Mouse (Mus musculus): ENCODE data around the gene Sirt4.
"Not testable (repeated sequence)": the region's sequence is repeated elsewhere in the genome, so short reads cannot be mapped to it uniquely, and the experiment has no call there.

The Sirt4 gene

GRCm38 (mm10) chr5:115475337-115476106 lies 9.0 kb downstream of the Sirt4 start:
- no peak for DNase-seq (ENCODE audit: extremely low read depth, insufficient read length, low spot score)

- DNase-seq (ENCODE audit: extremely low read depth, insufficient read length, low spot score), result no peak
These were observed 10.2 kb downstream of the Sirt4 start for GRCm38 (mm10) chr5:115474174-115474828.

- DNase-seq (ENCODE audit: extremely low read depth, insufficient read length, low spot score), result no peak
These were observed 11.3 kb downstream of the Sirt4 start for GRCm38 (mm10) chr5:115473191-115473590.

GRCm38 (mm10) chr5:115470766-115471531 lies 13.6 kb downstream of the Sirt4 start:
- DNase-seq (ENCODE audit: extremely low read depth, insufficient read length, low spot score), result no peak

- peak; percentile 63 for DNase-seq (ENCODE audit: extremely low read depth, insufficient read length, low spot score)
These were observed 14.7 kb downstream of the Sirt4 start for GRCm38 (mm10) chr5:115469791-115470190.

GRCm38 (mm10) chr5:115465642-115466420 lies 18.7 kb downstream of the Sirt4 start, which contains the start of gene Pla2g1b:
TSS of gene Pla2g1b (plus strand) at chr5:115466262.
- DNase-seq (ENCODE audit: extremely low read depth, insufficient read length, low spot score), result no peak

GRCm38 (mm10) chr5:115464408-115465115 lies 20.0 kb downstream of the Sirt4 start:
- DNase-seq (ENCODE audit: extremely low read depth, insufficient read length, low spot score), result no peak

- DNase-seq (ENCODE audit: extremely low read depth, insufficient read length, low spot score), result no peak
These were observed 25.6 kb downstream of the Sirt4 start for GRCm38 (mm10) chr5:115458918-115459317.

- DNase-seq (ENCODE audit: extremely low read depth, insufficient read length, low spot score), result no peak
These were observed 28.7 kb downstream of the Sirt4 start for GRCm38 (mm10) chr5:115455838-115456237.

GRCm38 (mm10) chr5:115454422-115455090 lies 30.0 kb downstream of the Sirt4 start:
- no peak for DNase-seq (ENCODE audit: extremely low read depth, insufficient read length, low spot score)

GRCm38 (mm10) chr5:115450410-115451317 lies 33.9 kb downstream of the Sirt4 start:
- no peak for DNase-seq (ENCODE audit: extremely low read depth, insufficient read length, low spot score)

GRCm38 (mm10) chr5:115449247-115449646 lies 35.3 kb downstream of the Sirt4 start:
- no peak for DNase-seq (ENCODE audit: extremely low read depth, insufficient read length, low spot score)

- DNase-seq (ENCODE audit: extremely low read depth, insufficient read length, low spot score), result no peak
These were observed 37.4 kb downstream of the Sirt4 start for GRCm38 (mm10) chr5:115447108-115447507.

- DNase-seq (ENCODE audit: extremely low read depth, insufficient read length, low spot score), result no peak
These were observed 40.4 kb downstream of the Sirt4 start for GRCm38 (mm10) chr5:115444130-115444529.

- DNase-seq (ENCODE audit: extremely low read depth, insufficient read length, low spot score), result not testable (repeated sequence)
These were observed 41.9 kb downstream of the Sirt4 start for GRCm38 (mm10) chr5:115442663-115443062.

- no peak for DNase-seq (ENCODE audit: extremely low read depth, insufficient read length, low spot score)
These were observed 43.2 kb downstream of the Sirt4 start for GRCm38 (mm10) chr5:115441205-115441849.

GRCm38 (mm10) chr5:115438667-115439066 lies 45.9 kb downstream of the Sirt4 start:
- no peak for DNase-seq (ENCODE audit: extremely low read depth, insufficient read length, low spot score)

GRCm38 (mm10) chr5:115437945-115438315 lies 46.6 kb downstream of the Sirt4 start:
- no peak for DNase-seq (ENCODE audit: extremely low read depth, insufficient read length, low spot score)
